Mouse (Mus musculus) left cerebral cortex, adult 2 months (tissue): ENCODE data around the gene Cilp2. TPM values are rescaled to one million over a fixed set of nuclear protein-coding genes. Genes with fewer than 3 reads are reported as not detected.

Experiments
- DNase-seq, 2 experiments: peaks; one replicate each; pipeline ENCODE4 v3.0.0; 2021 to 2022; ENCODE audit warnings: low spot score in 2 of 2, mixed read lengths in 1 of 2; ENCODE audit errors: extremely low spot score in 1 of 2
- H3K27ac ChIP-seq: fragments of 200-600 bp; 2 replicates; pipeline ENCODE4 v1.8.1; 2022
- H3K4me3 ChIP-seq: fragments of 200-600 bp; 2 replicates; pipeline ENCODE4 v1.8.1; 2022
- CTCF ChIP-seq: fragments of 200-600 bp; IDR thresholded peaks from 2 replicates; pipeline ENCODE4 v1.8.1; 2022; ENCODE audit warnings: antibody characterized with exemption, mild to moderate bottlenecking, moderate library complexity
- intact Hi-C: fragments of 180-260 bp; cut with DNase I; formaldehyde crosslinking; loops from one replicate; pipeline ENCODE4 v1.15.1; 2025
- total RNA-seq, 2 experiments: library from RNA; stranded (reverse); gene quantifications; 2 replicates each; pipeline ENCODE4 v1.2.3; 2021

Cilp2 gene
- total RNA-seq, 2 experiments from 2014 or later, result 0.63 to 0.91 TPM

DNA sequence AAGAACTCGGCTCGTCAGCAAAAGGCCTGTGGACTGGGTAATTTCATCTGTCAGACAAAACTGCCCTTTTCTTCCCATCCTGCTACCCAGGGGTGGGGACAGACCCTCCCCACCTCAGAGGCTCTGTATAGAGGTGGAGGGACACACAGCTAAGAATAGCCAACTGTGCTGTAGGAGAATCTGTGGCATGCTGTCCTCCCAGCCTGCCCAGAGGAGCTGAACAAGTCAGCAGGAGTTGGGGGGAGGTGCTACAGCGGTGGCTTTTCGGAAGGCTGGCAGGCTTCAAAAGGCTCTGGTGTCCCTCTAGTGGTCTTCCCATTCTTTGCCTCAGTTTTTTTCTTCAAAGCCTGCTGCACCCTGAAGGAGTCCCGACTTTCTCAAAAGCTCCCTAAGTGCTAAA lies 28.3 kb upstream of the Cilp2 start:
- intact Hi-C loops, result loop anchor here (1.0 kb wide), 1 partner anchor 41 kb away; no protein-coding TSS in a partner anchor
- peak; percentile 55 for TF ChIP-seq CTCF
- Histone ChIP-seq H3K27ac (0 out of 2 replicates have a peak overlapping the region, but pooled peaks have one; percentile 1), H3K4me3 (no peak overlapping the region)
- DNase-seq, result no peak

DNA sequence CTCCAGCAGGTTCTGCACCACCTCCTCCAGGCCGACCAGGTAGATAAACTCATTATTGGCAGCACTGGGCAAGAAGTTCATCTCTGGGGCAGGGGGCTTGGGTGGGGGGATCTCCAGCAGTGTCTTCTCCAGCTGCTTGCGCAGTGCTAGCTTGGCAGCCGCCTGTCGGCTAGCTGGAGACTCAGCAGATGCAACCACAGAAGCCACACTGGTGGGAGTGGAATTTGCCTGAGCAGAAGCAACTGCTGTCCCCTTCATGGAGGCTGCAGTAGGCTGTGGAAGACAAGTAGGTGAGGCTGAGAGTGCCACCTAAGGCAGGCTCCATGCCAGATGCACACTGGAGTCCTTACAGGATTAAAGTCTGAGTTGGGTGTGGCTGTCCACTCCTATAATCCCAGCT lies 27.0 kb upstream of the Cilp2 start:
- H3K27ac ChIP-seq, result no peak overlapping the region
- H3K4me3 ChIP-seq, result no peak overlapping the region
- no peak for DNase-seq
- TF ChIP-seq CTCF, result no peak
- intact Hi-C loops, result no loop called here

DNA sequence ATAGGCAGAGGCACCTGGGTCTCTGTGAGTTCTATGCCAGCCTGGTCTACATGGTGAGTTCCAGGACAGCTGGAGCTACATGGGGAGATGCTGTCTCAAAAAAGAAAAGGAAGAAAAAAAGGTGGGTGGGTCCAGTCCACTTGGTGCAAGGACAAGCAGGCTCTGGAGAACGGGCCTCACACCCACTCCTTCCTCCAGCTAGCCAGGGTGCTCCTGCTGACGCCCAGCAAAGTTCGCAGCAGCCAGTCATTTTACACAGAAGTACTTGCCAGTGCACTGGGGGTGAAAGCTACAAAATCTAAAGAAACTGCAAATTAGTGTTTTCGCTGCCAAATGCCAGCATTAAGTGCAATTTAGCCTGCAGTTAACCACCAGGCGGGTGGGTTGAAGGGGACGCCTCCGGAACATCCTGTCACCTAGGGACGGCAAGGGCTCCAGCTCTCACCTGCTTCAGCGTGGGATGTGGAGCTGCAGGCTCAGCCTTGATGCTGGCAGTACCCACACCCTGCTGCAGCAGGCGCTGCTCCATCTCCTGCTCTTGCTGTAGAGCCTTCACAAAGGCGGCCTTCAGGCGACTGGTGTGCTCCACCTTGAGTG lies 25.1 kb upstream of the Cilp2 start:
- no peak overlapping the region for H3K4me3 ChIP-seq
- TF ChIP-seq CTCF, result peak; percentile 17
- DNase-seq, result peak; percentile 47 to 53
- H3K27ac ChIP-seq, result peak overlapping the region; percentile 44; the same call in 1 of the 2 replicates
- intact Hi-C loops, result no loop called here

DNA sequence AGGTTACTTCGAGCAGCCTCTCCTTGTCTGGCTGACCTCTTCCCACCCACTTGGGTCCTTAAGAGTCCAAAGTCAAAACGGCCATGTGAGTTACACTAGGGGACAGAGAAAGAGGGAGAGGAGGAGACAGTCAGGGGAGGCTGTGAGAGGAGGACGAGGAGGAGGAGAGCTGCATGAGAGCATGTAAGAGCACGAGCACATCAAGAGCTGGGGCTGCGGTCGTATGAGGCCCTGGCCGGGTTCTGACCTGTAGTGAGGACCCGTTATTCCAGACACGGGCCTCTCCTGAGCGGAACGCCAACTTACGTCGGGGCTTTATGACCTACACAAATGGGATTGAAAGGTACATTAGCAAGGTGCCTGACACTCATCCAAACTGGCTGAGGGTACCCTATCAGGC lies 24.4 kb upstream of the Cilp2 start:
- intact Hi-C loops, result no loop called here
- no peak for DNase-seq

DNA sequence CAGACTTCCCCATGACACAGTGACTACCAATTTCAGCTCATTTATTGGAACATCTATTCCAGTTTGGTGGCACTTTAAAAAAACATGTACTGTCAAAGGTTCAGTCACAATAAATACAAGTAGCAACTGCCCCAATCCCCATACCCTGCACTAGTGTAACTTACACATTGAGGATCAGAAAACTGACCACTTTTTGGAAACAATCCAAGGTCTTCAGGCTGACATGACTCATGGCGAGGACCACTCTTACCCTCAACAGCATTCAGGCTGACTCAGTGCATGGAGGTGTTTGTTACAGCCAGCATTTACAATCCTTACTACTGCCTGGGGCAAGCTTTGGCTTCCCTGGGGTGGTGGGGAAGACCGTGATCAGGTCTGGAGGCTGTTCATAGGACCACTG lies 19.6 kb upstream of the Cilp2 start:
- H3K27ac ChIP-seq, result no peak overlapping the region
- DNase-seq, result no peak
- intact Hi-C loops, result no loop called here
- H3K4me3 ChIP-seq, result no peak overlapping the region
- no peak for TF ChIP-seq CTCF

More for the DNA sequence above, 24.4 kb upstream of the Cilp2 start:
- TF ChIP-seq CTCF, result no peak
- no peak overlapping the region for H3K4me3 ChIP-seq
- no peak overlapping the region for H3K27ac ChIP-seq

DNA sequence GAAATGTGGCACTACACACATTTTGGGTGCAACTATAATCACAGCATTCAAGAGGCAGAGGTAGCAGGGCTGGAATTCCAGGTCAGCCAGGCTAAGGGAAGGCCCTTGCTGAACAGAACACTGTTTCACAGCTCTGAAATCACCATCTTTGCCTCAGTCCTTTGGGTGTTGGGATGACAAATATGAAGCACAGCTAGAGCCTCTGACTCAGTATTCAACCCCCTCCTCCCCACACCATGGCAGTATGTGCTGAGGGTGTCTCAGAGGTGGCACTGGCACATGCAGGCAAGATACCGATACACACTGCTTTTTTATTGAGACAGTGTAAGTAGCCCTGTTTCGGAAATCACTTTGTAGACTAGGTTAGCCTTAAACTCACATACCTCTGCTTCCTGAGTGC lies 18.8 kb upstream of the Cilp2 start:
- intact Hi-C loops, result no loop called here
- H3K27ac ChIP-seq, result no peak overlapping the region
- TF ChIP-seq CTCF, result no peak

DNA sequence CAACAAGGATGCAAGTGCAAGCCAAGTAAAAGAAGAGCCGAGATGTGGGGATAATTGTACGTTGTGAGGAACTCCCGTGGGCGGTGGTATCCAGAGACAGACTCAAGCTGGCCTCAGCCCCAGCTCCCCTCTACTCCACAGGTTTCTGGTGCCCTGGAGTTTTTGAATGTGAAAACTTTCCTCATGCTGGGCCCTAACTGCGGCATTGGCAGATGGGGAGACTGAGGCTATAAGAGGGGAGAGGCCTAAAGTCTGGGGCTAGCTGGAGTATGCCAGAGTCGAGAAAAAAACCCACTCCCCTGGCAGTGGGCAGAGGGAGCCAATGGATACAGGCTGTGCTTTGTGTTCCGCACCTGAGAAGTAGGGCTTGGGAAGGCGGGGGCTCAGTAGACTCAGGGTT lies 16.6 kb upstream of the Cilp2 start:
- no peak for TF ChIP-seq CTCF
- Histone ChIP-seq H3K4me3 (no peak overlapping the region), H3K27ac (no peak overlapping the region)
- no peak for DNase-seq
- intact Hi-C loops, result no loop called here

More for the DNA sequence above, 18.8 kb upstream of the Cilp2 start:
- no peak overlapping the region for H3K4me3 ChIP-seq
- no peak for DNase-seq

DNA sequence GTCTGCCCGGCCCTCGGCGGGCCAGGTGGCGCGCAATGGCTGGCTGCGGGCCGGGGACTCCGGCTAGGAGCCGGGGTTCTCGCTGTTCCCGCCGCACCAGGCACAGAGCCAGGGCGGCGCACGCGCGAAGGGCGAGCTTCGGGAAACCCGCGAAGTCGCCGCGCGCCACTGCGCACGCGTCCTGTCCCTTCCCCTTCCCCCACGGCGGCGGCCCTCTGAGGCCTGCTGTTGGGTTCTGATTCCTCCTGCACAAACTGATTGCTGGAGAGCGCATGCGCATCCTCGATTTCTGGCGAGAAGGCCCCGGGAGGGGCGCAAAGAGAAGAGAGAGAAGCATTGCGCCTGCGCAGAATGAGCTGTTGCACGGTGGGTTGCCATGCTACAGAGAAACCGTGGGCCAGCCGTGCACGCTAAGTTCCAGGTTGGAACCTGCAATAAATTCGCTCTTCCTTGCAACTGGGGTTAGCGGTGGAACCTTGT lies 15.6 kb upstream of the Cilp2 start:
- intact Hi-C loops, result loop anchor here (2.0 kb wide), 1 partner anchor 20 kb away; no protein-coding TSS in a partner anchor
- TF ChIP-seq CTCF, result no peak
- peak; percentile 98 to 99 for DNase-seq
- Histone ChIP-seq H3K27ac (peak overlapping the region; percentile 98), H3K4me3 (peak overlapping the region; percentile 87)

DNA sequence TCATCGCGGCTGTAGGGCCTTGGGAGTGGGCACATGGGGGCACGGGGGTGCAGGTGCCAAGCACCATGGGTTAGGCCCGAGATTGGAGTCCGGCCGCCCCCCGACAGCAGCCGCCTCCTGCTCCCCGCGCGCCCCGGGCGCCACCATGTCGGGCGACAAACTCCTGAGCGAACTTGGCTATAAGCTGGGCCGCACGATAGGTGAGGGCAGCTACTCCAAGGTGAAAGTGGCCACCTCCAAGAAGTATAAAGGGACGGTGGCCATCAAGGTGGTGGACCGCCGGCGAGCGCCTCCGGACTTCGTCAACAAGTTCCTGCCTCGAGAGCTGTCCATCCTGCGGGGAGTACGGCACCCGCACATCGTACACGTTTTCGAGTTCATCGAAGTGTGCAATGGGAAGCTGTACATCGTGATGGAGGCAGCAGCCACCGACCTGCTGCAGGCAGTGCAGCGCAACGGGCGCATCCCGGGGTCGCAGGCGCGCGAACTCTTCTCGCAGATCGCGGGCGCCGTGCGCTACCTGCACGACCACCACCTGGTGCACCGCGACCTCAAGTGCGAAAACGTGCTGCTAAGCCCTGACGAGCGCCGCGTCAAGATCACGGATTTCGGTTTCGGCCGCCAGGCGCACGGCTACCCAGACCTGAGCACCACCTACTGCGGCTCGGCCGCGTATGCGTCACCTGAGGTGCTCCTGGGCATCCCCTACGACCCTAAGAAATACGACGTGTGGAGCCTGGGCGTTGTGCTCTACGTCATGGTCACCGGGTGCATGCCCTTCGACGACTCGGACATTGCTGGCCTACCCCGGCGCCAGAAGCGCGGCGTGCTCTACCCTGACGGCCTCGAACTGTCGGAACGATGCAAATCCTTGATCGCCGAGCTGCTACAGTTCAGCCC lies 14.9 kb upstream of the Cilp2 start, which contains the start of the genes Tssk6, Ndufa13 and Yjefn3:
Gene Tssk6 (plus strand): TSS at position 22 of the 900 bp plus-strand sequence.
Gene Ndufa13 (minus strand): TSS at position 396 of the 900 bp plus-strand sequence.
Gene Yjefn3 (minus strand): TSS at position 550 of the 900 bp plus-strand sequence.
- Histone ChIP-seq H3K27ac (peak within 1 kb of the TSS; percentile 98), H3K4me3 (peak within 1 kb of the TSS; percentile 87)
- intact Hi-C loops, result loop anchor here (2.0 kb wide), 1 partner anchor 20 kb away; no protein-coding TSS in a partner anchor
- DNase-seq, result peak; percentile 43 to 46
- TF ChIP-seq CTCF, result no peak; the same call in 1 of the 2 replicates

DNA sequence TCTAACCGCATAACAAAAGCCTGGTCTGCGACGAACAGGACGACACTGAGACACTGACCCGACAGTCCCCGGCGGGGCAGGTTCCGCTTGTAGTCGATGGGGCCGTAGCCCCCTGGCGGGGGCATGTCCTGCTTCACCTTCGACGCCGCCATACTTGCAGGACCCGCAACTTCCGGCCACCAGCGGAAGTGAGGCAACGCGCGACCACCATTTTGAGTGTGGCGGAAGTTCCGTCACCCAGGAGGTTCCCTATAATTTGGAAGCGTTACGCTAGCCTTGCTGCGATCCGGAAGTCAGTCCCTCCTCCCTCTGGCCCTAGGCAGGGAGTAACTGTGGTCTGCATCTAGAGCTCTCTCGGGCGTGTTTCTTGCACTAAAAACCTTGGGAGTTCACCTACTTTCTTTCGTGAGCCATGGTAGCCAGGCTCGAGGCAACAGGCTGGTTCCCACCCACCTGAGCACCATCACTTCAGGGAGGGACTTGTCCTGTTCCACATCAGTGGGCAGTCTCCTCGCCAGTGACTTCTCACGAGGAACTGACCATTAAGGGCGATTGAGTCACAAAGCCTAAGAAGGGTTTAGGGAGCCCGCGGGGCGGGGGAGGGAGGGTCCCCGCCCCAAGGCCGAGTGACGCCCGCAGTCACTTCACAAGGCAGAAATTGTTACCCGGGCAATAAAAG lies 14.1 kb upstream of the Cilp2 start:
- peak; percentile 95 to 97 for DNase-seq
- intact Hi-C loops, result loop anchor here (2.0 kb wide), 1 partner anchor 19 kb away; no protein-coding TSS in a partner anchor
- peak overlapping the region; percentile 98 for H3K27ac ChIP-seq
- TF ChIP-seq CTCF, result peak; percentile 75
- H3K4me3 ChIP-seq, result peak overlapping the region; percentile 87

DNA sequence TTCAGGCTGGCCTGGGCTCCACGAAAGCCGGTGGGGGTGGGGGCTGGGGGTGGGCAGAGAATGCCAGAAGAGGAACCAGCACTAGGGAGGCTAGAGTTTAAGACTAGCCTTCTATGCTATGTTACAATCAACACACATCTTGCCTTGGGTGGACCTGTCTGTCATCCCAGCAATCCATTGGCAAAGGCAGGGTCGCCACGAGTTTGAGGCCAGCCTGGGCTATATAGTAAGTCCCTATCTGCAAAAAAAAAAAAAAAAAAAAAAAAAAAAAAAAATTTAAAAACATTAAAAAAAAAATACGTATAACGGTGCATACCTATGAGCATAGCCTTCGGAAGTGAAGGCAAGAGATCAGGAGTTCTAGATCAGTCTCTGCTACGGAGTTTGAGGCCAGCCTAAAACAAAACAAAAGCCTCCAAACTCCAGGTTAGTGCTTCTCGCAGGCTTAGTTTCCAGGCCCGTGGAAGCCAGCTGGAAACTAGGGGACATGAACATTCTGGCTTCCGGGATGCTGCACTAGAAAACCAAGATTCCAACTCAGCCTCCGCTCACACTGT lies 13.5 kb upstream of the Cilp2 start:
- no peak for TF ChIP-seq CTCF
- peak overlapping the region; percentile 98 for H3K27ac ChIP-seq
- intact Hi-C loops, result no loop called here
- H3K4me3 ChIP-seq, result peak overlapping the region; percentile 87
- DNase-seq, result no peak
